Mouse (Mus musculus) liver, adult 2 months (tissue): ENCODE results near the gene Pde2a.

Experiments used
- CTCF ChIP-seq: fragments of 200-500 bp; IDR thresholded peaks from 2 replicates; pipeline ENCODE4 v1.5.1; 2011; ENCODE audit warnings: low read depth, low read length, control low read depth
- POLR2A ChIP-seq: fragments of 200-500 bp; IDR thresholded peaks from 2 replicates; pipeline ENCODE4 v1.6.1; 2011; ENCODE audit warnings: low read length, control low read depth; ENCODE audit not compliant: insufficient read depth; ENCODE audit errors: extremely low read depth

GRCm38 (mm10) chr7:101377741-101378262, 43.7 kb upstream of the Pde2a start:
- TF ChIP-seq CTCF: no peak
- peak; percentile 49; the same call in 1 of the 2 replicates for TF ChIP-seq POLR2A
